Mouse (Mus musculus): ENCODE data around the gene Ssr2. TPM values are rescaled to one million over a fixed set of nuclear protein-coding genes. Genes with fewer than 3 reads are reported as not detected.

Ssr2 gene
- total and polyA plus RNA-seq, 3 experiments, result 346 to 377 (median 364) TPM

- H3K36me3 ChIP-seq (replicated peaks in 1 of 2; ENCODE audit: control insufficient read depth in 1 of 2, insufficient read depth in 1 of 2, low read length in 1 of 2), result peaks cover 68 to 89% of the 10 kb centered on the region in 2 experiments
- H3K4me2 ChIP-seq (ENCODE audit: insufficient read depth, low read depth, poor library complexity, severe bottlenecking), result no peak overlapping the region
- H3K4me1 ChIP-seq (ENCODE audit: control insufficient read depth in 1 of 2, insufficient read depth in 2 of 2), result peaks cover 0 to 3% of the 10 kb centered on the region in 2 experiments; a peak in 1 of 4 replicates
- H3K79me2 ChIP-seq (replicated peaks; ENCODE audit: control insufficient read depth, extremely low read depth, insufficient read depth, poor library complexity, severe bottlenecking), result no peaks in the 10 kb centered on the region
- dilution Hi-C loops (cut with MboI; ENCODE audit: extremely low pct_ligation_motif_present, extremely low pct_unique_long_range_greater_than_20kb, low sequenced_read_pairs), result no loop called here
- no peak overlapping the region for H3K4me3 ChIP-seq (replicated peaks in 1 of 3; ENCODE audit: low read depth in 2 of 3, low read length in 2 of 3, poor library complexity in 1 of 3)
- in situ Hi-C loops (cut with MboI; ENCODE audit: low pct_ligation_motif_present, low pct_unique_long_range_greater_than_20kb, low sequenced_read_pairs), result no loop called here
- no peak overlapping the region for H3K27ac ChIP-seq (ENCODE audit: insufficient read depth, low read depth)
- H3K9me3 ChIP-seq (replicated peaks; ENCODE audit: low read length), result no peaks in the 10 kb centered on the region
- no peak for TF ChIP-seq ZNF384 (IDR thresholded peaks at IDR 0.05; ENCODE audit: low read depth, low read length)
- no peak for TF ChIP-seq POLR2A (IDR thresholded peaks at IDR 0.05; ENCODE audit: low read depth, low read length)
- no peak for TF ChIP-seq SIN3A (IDR thresholded peaks at IDR 0.05; ENCODE audit: low read length)
- TF ChIP-seq ETS1 (conservative IDR thresholded peaks at IDR 0.05; ENCODE audit: low read depth, low read length), result no peak
- no peak for TF ChIP-seq SMC3 (IDR thresholded peaks at IDR 0.05; ENCODE audit: low read depth, low read length)
- TF ChIP-seq TCF12 (IDR thresholded peaks at IDR 0.05; ENCODE audit: low read depth, low read length), result no peak
- TF ChIP-seq PAX5 (IDR thresholded peaks at IDR 0.05; ENCODE audit: low read length), result no peak
- no peak for TF ChIP-seq ZKSCAN1 (IDR thresholded peaks at IDR 0.05; ENCODE audit: borderline replicate concordance, low read depth, low read length)
- TF ChIP-seq CHD1 (IDR thresholded peaks at IDR 0.05; ENCODE audit: low read depth, low read length), result no peak
- TF ChIP-seq EP300 (IDR thresholded peaks at IDR 0.05; ENCODE audit: low read length), result no peak
- no peak for TF ChIP-seq CHD2 (IDR thresholded peaks at IDR 0.05; ENCODE audit: low read length)
- no peak for TF ChIP-seq ELF1 (IDR thresholded peaks at IDR 0.05; ENCODE audit: low read depth, low read length)
- H3K9ac ChIP-seq (ENCODE audit: insufficient read depth, low read depth), result no peak overlapping the region
- no peak for DNase-seq (ENCODE audit: extremely low read depth)
- H3K27me3 ChIP-seq (replicated peaks), result no peaks in the 10 kb centered on the region
Measured at GRCm38 (mm10) chr3:88566536-88567061, 9.1 kb upstream of the Ssr2 start.

GRCm38 (mm10) chr3:88567892-88568291 lies 7.8 kb upstream of the Ssr2 start:
- dilution Hi-C loops (cut with MboI; ENCODE audit: extremely low pct_ligation_motif_present, extremely low pct_unique_long_range_greater_than_20kb, low sequenced_read_pairs) (no loop called here), in situ Hi-C loops (cut with MboI; ENCODE audit: low pct_ligation_motif_present, low pct_unique_long_range_greater_than_20kb, low sequenced_read_pairs) (no loop called here)
- no peak for DNase-seq (ENCODE audit: extremely low read depth)
- Histone ChIP-seq H3K9me3 (replicated peaks; ENCODE audit: low read length) (no peaks in the 10 kb centered on the region), H3K27ac (ENCODE audit: insufficient read depth, low read depth) (no peak overlapping the region), H3K9ac (ENCODE audit: insufficient read depth, low read depth) (no peak overlapping the region), H3K36me3 (replicated peaks in 1 of 2; ENCODE audit: control insufficient read depth in 1 of 2, insufficient read depth in 1 of 2, low read length in 1 of 2) (peaks cover 58 to 76% of the 10 kb centered on the region in 2 experiments), H3K4me3 (replicated peaks in 1 of 3; ENCODE audit: low read depth in 2 of 3, low read length in 2 of 3, poor library complexity in 1 of 3) (no peak overlapping the region), H3K4me1 (ENCODE audit: control insufficient read depth in 1 of 2, insufficient read depth in 2 of 2) (no peaks in the 10 kb centered on the region), H3K79me2 (replicated peaks; ENCODE audit: control insufficient read depth, extremely low read depth, insufficient read depth, poor library complexity, severe bottlenecking) (no peaks in the 10 kb centered on the region), H3K4me2 (ENCODE audit: insufficient read depth, low read depth, poor library complexity, severe bottlenecking) (no peak overlapping the region), H3K27me3 (replicated peaks) (no peaks in the 10 kb centered on the region)
- TF ChIP-seq MYC (IDR thresholded peaks at IDR 0.05; ENCODE audit: low read depth, low read length), result no peak
- no peak for TF ChIP-seq ZC3H11A (IDR thresholded peaks at IDR 0.05; ENCODE audit: low read depth, low read length)
- no peak for TF ChIP-seq PAX5 (IDR thresholded peaks at IDR 0.05; ENCODE audit: low read length)
- TF ChIP-seq SIN3A (IDR thresholded peaks at IDR 0.05; ENCODE audit: low read length), result no peak
- no peak for TF ChIP-seq POLR2A (IDR thresholded peaks at IDR 0.05; ENCODE audit: low read depth, low read length)
- no peak for TF ChIP-seq ZKSCAN1 (IDR thresholded peaks at IDR 0.05; ENCODE audit: borderline replicate concordance, low read depth, low read length)
- TF ChIP-seq KAT2A (IDR thresholded peaks at IDR 0.05; ENCODE audit: insufficient replicate concordance, low read length), result no peak
- TF ChIP-seq GABPA (IDR thresholded peaks at IDR 0.05; ENCODE audit: insufficient replicate concordance, low read depth, low read length), result no peak

Measured in CH12.LX (cell line).